Comparison of ENCODE assay signal across 9 mouse cellular contexts in the genomic region with DNA sequence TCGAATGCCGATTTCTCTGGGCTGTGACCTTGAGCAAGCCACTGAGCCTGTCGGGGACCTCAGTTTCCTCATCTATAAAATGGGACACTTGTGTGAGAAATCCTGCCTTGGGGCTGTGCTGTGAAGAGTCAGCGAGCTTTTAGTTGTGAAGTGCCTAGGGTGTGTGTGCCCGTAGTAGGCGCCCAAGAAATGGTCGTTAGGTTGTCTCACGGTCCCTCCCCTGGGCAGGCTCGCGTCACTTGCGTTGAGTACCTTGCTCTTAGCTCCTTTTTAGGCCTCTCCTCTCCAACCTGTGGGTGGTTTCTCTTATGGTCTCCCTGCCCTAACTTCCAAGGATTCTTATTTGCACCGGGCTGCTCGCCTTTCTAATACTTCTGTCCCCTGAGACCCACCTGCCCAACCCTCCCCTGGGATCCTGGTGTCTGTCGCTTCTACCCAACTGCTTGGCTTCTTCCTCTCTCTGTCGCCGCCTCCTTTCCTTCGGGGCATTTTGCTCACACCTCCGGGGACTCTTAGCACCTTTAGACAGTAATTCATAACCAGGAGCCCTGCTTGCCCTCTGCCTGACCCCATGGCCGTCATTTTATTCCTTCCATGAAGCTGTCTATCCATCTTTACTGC. TPM values are rescaled to one million over a fixed set of nuclear protein-coding genes. Genes with fewer than 3 reads are reported as not detected.
DNase-seq lines count a peak whose midpoint lies in the region; ATAC-seq and TF ChIP-seq lines count a peak whose summit lies in the region.
"Had no signal": no experiment of that assay in that cellular context is flagged by ENCODE, and none has a peak within 500 bp of the region (broad histone marks: within the 10 kb centered on the region; RNA-seq: fewer than 3 reads in every experiment).

No protein-coding gene starts in this region.

- TF ChIP-seq EP300 in CH12.LX (IDR thresholded peaks at IDR 0.05; ENCODE audit: low read length) = no peak

- H3K4me3 ChIP-seq in CH12.LX (replicated peaks in 1 of 3; ENCODE audit: low read depth in 2 of 3, low read length in 2 of 3, poor library complexity in 1 of 3) = peak overlapping the region; percentile 60 to 72 (median 61)
- peak overlapping the region; percentile 92 for H3K4me3 ChIP-seq in heart, embryonic 12.5 days

- H3K27ac ChIP-seq in CH12.LX (ENCODE audit: insufficient read depth, low read depth) = no peak overlapping the region
- peak overlapping the region; percentile 95 for H3K27ac ChIP-seq in heart, embryonic 12.5 days (ENCODE audit: poor library complexity, severe bottlenecking)

- no peak for TF ChIP-seq CTCF in CH12.LX (conservative IDR thresholded peaks at IDR 0.05 in 1 of 2, IDR thresholded peaks at IDR 0.05 in 1 of 2; ENCODE audit: low read depth in 2 of 2, low read length in 2 of 2)

- peaks cover 8% of the 10 kb centered on the region for H3K27me3 ChIP-seq in CH12.LX (replicated peaks)
- H3K27me3 ChIP-seq in heart, embryonic 12.5 days (replicated peaks) = no peaks in the 10 kb centered on the region
- H3K27me3 ChIP-seq: Patski had no signal

- TF ChIP-seq RAD21 in CH12.LX (IDR thresholded peaks at IDR 0.05; ENCODE audit: low read depth, low read length) = no peak

- no peak for TF ChIP-seq POLR2A in CH12.LX (IDR thresholded peaks at IDR 0.05; ENCODE audit: low read depth, low read length)

- H3K9ac ChIP-seq in CH12.LX (ENCODE audit: insufficient read depth, low read depth) = no peak overlapping the region; the same call in 1 of the 2 replicates
- peak overlapping the region; percentile 99 for H3K9ac ChIP-seq in heart, embryonic 12.5 days

- 0% methylated on average over 19 of the region's 19 CpGs for WGBS in heart, embryonic 12.5 days

- in situ Hi-C loops in CH12.LX (cut with MboI; ENCODE audit: low pct_ligation_motif_present, low pct_unique_long_range_greater_than_20kb, low sequenced_read_pairs) = no loop called here

- H3K79me2 ChIP-seq in CH12.LX (replicated peaks; ENCODE audit: control insufficient read depth, extremely low read depth, insufficient read depth, poor library complexity, severe bottlenecking) = no peaks in the 10 kb centered on the region

- H3K4me2 ChIP-seq in CH12.LX (ENCODE audit: insufficient read depth, low read depth, poor library complexity, severe bottlenecking) = peak overlapping the region; percentile 84
- peak overlapping the region; percentile 94 for H3K4me2 ChIP-seq in heart, embryonic 12.5 days

- peaks cover 2 to 16% of the 10 kb centered on the region in 2 experiments; a peak in 2 of 4 replicates for H3K4me1 ChIP-seq in CH12.LX (ENCODE audit: control insufficient read depth in 1 of 2, insufficient read depth in 2 of 2)
- peaks cover 19% of the 10 kb centered on the region for H3K4me1 ChIP-seq in heart, embryonic 12.5 days (replicated peaks)

- DNase-seq in cerebellum, adult 11-12 months = peak; percentile 46
- DNase-seq in cerebellum, postnatal 4 days (ENCODE audit: low spot score in 2 of 2) = no peak
- DNase-seq in CH12.LX (ENCODE audit: extremely low read depth) = peak; percentile 53
- peak; percentile 26 for DNase-seq in embryo, embryonic 11 days
- peak; percentile 30 for DNase-seq in kidney, postnatal 14 days
- DNase-seq in lung, postnatal 14 days = peak; percentile 51
- DNase-seq in retina, postnatal 1 day = peak; percentile 14

- ATAC-seq in heart, embryonic 12.5 days (ENCODE audit: insufficient number of reproducible peaks, low FRiP score) = 0 out of 2 replicates have a peak, but pooled peaks have one; percentile 1

- H3K36me3 ChIP-seq in CH12.LX (replicated peaks in 1 of 2; ENCODE audit: control insufficient read depth in 1 of 2, insufficient read depth in 1 of 2, low read length in 1 of 2) = no peaks in the 10 kb centered on the region
- H3K36me3 ChIP-seq in heart, embryonic 12.5 days = no peaks in the 10 kb centered on the region

- dilution Hi-C loops in CH12.LX (cut with MboI; ENCODE audit: extremely low pct_ligation_motif_present, extremely low pct_unique_long_range_greater_than_20kb, low sequenced_read_pairs) = no loop called here

- H3K9me3 ChIP-seq in CH12.LX (replicated peaks; ENCODE audit: low read length) = peaks cover 6% of the 10 kb centered on the region
- no peaks in the 10 kb centered on the region for H3K9me3 ChIP-seq in heart, embryonic 12.5 days (replicated peaks)

TF ChIP-seq in CH12.LX, 34 proteins besides CTCF, POLR2A, EP300 and RAD21:
- TF ChIP-seq PAX5 (IDR thresholded peaks at IDR 0.05; ENCODE audit: low read length) (no peak), HCFC1 (IDR thresholded peaks at IDR 0.05; ENCODE audit: low read depth, low read length) (no peak), MXI1 (IDR thresholded peaks at IDR 0.05; ENCODE audit: low read depth, low read length) (no peak), ELF1 (IDR thresholded peaks at IDR 0.05; ENCODE audit: low read depth, low read length) (no peak), MAZ (IDR thresholded peaks at IDR 0.05; ENCODE audit: low read depth, low read length) (no peak), UBTF (IDR thresholded peaks at IDR 0.05; ENCODE audit: low read depth, low read length) (no peak), CHD2 (IDR thresholded peaks at IDR 0.05; ENCODE audit: low read length) (no peak), NELFE (IDR thresholded peaks at IDR 0.05; ENCODE audit: low read depth, low read length) (no peak), KAT2A (IDR thresholded peaks at IDR 0.05; ENCODE audit: insufficient replicate concordance, low read length) (no peak), JUND (conservative IDR thresholded peaks at IDR 0.05; ENCODE audit: low read depth, low read length) (no peak), USF1 (IDR thresholded peaks at IDR 0.05; ENCODE audit: low read depth, low read length) (no peak), MEF2A (IDR thresholded peaks at IDR 0.05; ENCODE audit: borderline replicate concordance, low read depth, low read length) (no peak), JUN (IDR thresholded peaks at IDR 0.05; ENCODE audit: insufficient read depth, low read depth, low read length) (no peak), RCOR1 (conservative IDR thresholded peaks at IDR 0.05; ENCODE audit: low read depth, low read length) (no peak)
TF ChIP-seq in CH12.LX: peak in this region for 0.

RNA-seq across cellular contexts. Expression of gene Vcl, which starts 0.7 kb away (rescaled TPM):
- total RNA-seq in CH12.LX (2012; rRNA removed) (2.1 and 2.6 TPM in 2 replicates), CH12.LX (2014; rRNA removed) (3.9 and 4.6 TPM in 2 replicates)
- polyA plus RNA-seq in CH12.LX (2012; ENCODE audit: insufficient read length, low read depth) = 4.5 and 7.1 TPM in 2 replicates
- 108 and 115 TPM in 2 replicates for polyA plus RNA-seq in heart, embryonic 12.5 days (2016; fragmentation: Nextera tagmentation; extraction: Ambion mirVana)

Comparison
In these comparisons a context has a peak if more than half of its experiments do, and no peak if none do; other contexts are left out.
1. DNase-seq: peak in cerebellum, adult 11-12 months (single experiment), CH12.LX (single experiment), embryo, embryonic 11 days (single experiment), kidney, postnatal 14 days (single experiment), lung, postnatal 14 days (single experiment) and retina, postnatal 1 day (single experiment); none in cerebellum, postnatal 4 days (0 of 2).
2. RNA of gene Vcl, which starts 0.7 kb away (polyA plus RNA-seq): 108 to 115 TPM in heart, embryonic 12.5 days; 4.5 to 7.1 TPM in CH12.LX; every median in the first group is over 10 times any median in the second.